Mouse (Mus musculus): ENCODE results near the gene Galnt3. TPM values are rescaled to one million over a fixed set of nuclear protein-coding genes. Genes with fewer than 3 reads are reported as not detected.

The Galnt3 gene
- polyA plus RNA-seq, 1 experiment from 2014 or later, result 0.60 TPM

DNA sequence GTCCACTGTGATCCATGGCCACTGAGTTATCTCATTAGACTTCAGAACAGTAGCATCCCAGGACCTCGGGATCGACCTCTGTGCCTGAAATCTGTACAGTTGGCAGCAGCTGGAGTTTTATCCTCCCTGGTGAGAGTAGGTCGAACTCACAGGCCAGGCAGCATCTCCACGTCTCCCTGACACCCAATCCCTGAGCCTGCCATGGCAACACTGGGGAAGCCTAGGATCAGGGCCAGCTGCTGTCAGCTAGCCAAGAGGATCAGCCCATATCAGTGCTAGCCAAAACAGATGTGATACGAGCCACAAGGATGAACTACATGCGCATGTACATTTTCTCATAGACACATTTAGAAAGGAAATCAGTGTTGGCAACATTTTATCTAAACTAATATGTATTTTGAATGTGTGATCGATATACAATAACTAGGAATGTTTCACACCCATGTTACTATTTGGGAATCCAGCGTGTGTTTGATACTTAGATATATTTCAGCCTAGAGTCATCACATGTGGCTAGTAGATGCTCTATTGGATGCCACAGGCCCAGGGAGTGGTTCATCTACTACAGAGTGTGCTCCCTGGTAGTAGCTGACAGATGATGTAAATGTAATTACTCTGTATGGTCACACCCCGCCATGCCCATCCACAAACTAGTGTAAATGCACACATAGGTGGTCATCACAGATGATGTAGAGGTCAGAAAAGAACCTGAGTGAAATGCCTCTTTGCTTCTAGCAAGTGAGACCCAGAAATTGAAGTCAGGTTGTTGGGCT is 89.7 kb downstream of the Galnt3 start:
- Histone ChIP-seq H3K4me1 (peaks cover 3% of the 10 kb centered on the region; the same call in 1 of the 2 replicates), H3K27ac (no peak overlapping the region), H3K36me3 (replicated peaks) (no peaks in the 10 kb centered on the region), H3K4me3 (no peak overlapping the region), H3K9me3 (no peaks in the 10 kb centered on the region), H3K27me3 (ENCODE audit: poor library complexity, severe bottlenecking) (peaks cover 72% of the 10 kb centered on the region)
- WGBS, result 87% methylated on average over 9 of the region's 9 CpGs
- no peak for DNase-seq (ENCODE audit: extremely low spot score, low spot score)

Other genes starting within 250 kb of the Galnt3 start
- 13.6 and 15.4 TPM in 2 replicates for gene Ttc21b, start 131.6 kb upstream of the Galnt3 start, polyA plus RNA-seq (2016; fragmentation: Nextera tagmentation; extraction: Ambion mirVana)

All from forebrain, embryonic 10.5 days (tissue).